Mouse (Mus musculus) hindbrain, embryonic 11.5 days (tissue): ENCODE measurements around the gene Hecw2. TPM values are rescaled to one million over a fixed set of nuclear protein-coding genes. Genes with fewer than 3 reads are reported as not detected.

ENCODE experiments used
- ATAC-seq: fragments of 200-750 bp; cut with Nextera tagmentation; 2 replicates; pipeline ENCODE4 v1.8.0; 2017; ENCODE audit warnings: mild to moderate bottlenecking, moderate TSS enrichment, moderate library complexity; ENCODE audit not compliant: low FRiP score
- DNase-seq: peaks from one replicate; pipeline ENCODE4 v3.0.0-alpha.2; 2015; ENCODE audit warnings: low spot score
- H3K27ac ChIP-seq: fragments of 300-500 bp; sonication (generic); 2 replicates; pipeline ENCODE4 v1.5.1; 2014; ENCODE audit warnings: mild to moderate bottlenecking, low read depth, low read length
- H3K27me3 ChIP-seq: fragments of 300-500 bp; sonication (generic); 2 replicates; pipeline ENCODE4 v1.6.1; 2014; ENCODE audit warnings: mild to moderate bottlenecking, low read length, moderate library complexity, mixed read lengths; ENCODE audit not compliant: control insufficient read depth, insufficient read depth
- H3K36me3 ChIP-seq: fragments of 300-500 bp; sonication (generic); 2 replicates; pipeline ENCODE4 v1.6.1; 2014; ENCODE audit warnings: mild to moderate bottlenecking, low read length, moderate library complexity, mixed read lengths; ENCODE audit not compliant: control insufficient read depth, insufficient read depth
- H3K4me1 ChIP-seq: fragments of 300-500 bp; sonication (generic); replicated peaks from 2 replicates; pipeline ENCODE4 v1.6.1; 2014; ENCODE audit warnings: low read length, mixed read lengths; ENCODE audit not compliant: control insufficient read depth, insufficient read depth
- H3K4me2 ChIP-seq: fragments of 300-500 bp; sonication (generic); replicated peaks from 2 replicates; pipeline ENCODE4 v1.6.1; 2014; ENCODE audit warnings: mild to moderate bottlenecking, low read depth, low read length
- H3K4me3 ChIP-seq: fragments of 300-500 bp; sonication (generic); 2 replicates; pipeline ENCODE4 v1.5.1; 2014; ENCODE audit warnings: low read depth, low read length
- H3K9ac ChIP-seq: fragments of 300-500 bp; sonication (generic); 2 replicates; pipeline ENCODE4 v1.6.1; 2014; ENCODE audit warnings: low read depth, low read length
- H3K9me3 ChIP-seq: fragments of 300-500 bp; sonication (generic); 2 replicates; pipeline ENCODE4 v1.6.1; 2016; ENCODE audit warnings: low read length; ENCODE audit not compliant: control insufficient read depth
- WGBS: fragments of 180-500 bp; shearing (Covaris S2); extraction: QIAGEN DNeasy Blood & Tissue Kit; methylation state at CpG from one replicate; pipeline ENCODE4 v1.1.7; 2014; 5-methylcytosine and 5-hydroxymethylcytosine counted together
- polyA plus RNA-seq: library from polyadenylated mRNA; unstranded; fragments of >200 nt; fragmentation: Nextera tagmentation; extraction: Ambion mirVana; gene quantifications from 2 replicates; pipeline ENCODE4 v1.2.1, GENCODE M21; 2014

The Hecw2 gene
- polyA plus RNA-seq, 1 experiment from 2014 or later, result 6.1 TPM

DNA sequence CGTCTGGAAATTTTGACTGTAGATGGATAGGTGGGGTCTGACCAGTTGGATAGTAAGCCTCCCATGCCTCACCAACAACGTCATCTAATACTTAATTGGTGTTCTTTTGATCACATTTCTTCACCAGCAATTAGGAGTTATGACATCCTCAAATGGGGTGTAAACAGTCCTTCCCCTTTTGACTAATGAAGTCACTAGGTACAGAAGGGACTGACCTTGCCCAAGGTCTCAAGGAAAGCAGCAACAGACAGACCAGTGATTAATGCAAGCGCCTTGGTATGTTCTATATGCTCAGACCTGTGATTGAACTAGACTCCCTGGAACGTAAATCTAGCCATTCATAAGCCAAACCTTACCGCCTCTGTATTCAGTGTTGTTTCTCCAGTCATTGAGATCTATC, 364.7 kb downstream of the Hecw2 start:
- no peaks in the 10 kb centered on the region for H3K36me3 ChIP-seq
- no peak for ATAC-seq
- whole genome bisulfite sequencing, result 82% methylated on average over 5 of the region's 5 CpGs

GRCm38 (mm10) chr1:53829089-53829488, 365.9 kb downstream of the Hecw2 start:
- DNase-seq (no peak), ATAC-seq (0 out of 2 replicates have a peak, but pooled peaks have one; percentile 22)
- H3K27ac ChIP-seq, result no peak overlapping the region
- WGBS, result 84% methylated on average over 9 of the region's 9 CpGs
- H3K9ac ChIP-seq, result no peak overlapping the region
- no peaks in the 10 kb centered on the region for H3K9me3 ChIP-seq
- H3K4me2 ChIP-seq, result no peak overlapping the region
- no peaks in the 10 kb centered on the region for H3K36me3 ChIP-seq
- no peaks in the 10 kb centered on the region for H3K27me3 ChIP-seq
- no peak overlapping the region for H3K4me3 ChIP-seq
- H3K4me1 ChIP-seq, result no peaks in the 10 kb centered on the region

More for the DNA sequence above, 364.7 kb downstream of the Hecw2 start:
- no peak overlapping the region for H3K9ac ChIP-seq
- H3K4me2 ChIP-seq, result no peak overlapping the region
- no peak for DNase-seq
- no peak overlapping the region for H3K27ac ChIP-seq
- H3K27me3 ChIP-seq, result no peaks in the 10 kb centered on the region
- no peak overlapping the region for H3K4me3 ChIP-seq
- no peaks in the 10 kb centered on the region for H3K4me1 ChIP-seq
- no peaks in the 10 kb centered on the region for H3K9me3 ChIP-seq

- no peak for DNase-seq
- Histone ChIP-seq H3K9ac (no peak overlapping the region), H3K4me3 (no peak overlapping the region), H3K4me2 (no peak overlapping the region), H3K27ac (no peak overlapping the region), H3K9me3 (no peaks in the 10 kb centered on the region), H3K27me3 (no peaks in the 10 kb centered on the region), H3K4me1 (0 out of 2 replicates have a peak, but pooled peaks cover 2% of the 10 kb centered on the region), H3K36me3 (no peaks in the 10 kb centered on the region)
- peak; percentile 20; the same call in 1 of the 2 replicates for ATAC-seq
- WGBS, result 81% methylated on average over 9 of the region's 9 CpGs
Measured at GRCm38 (mm10) chr1:53824446-53825337, 370.3 kb downstream of the Hecw2 start.

GRCm38 (mm10) chr1:53823687-53824445, 371.1 kb downstream of the Hecw2 start:
- Histone ChIP-seq H3K27ac (no peak overlapping the region), H3K4me2 (no peak overlapping the region), H3K4me1 (0 out of 2 replicates have a peak, but pooled peaks cover 2% of the 10 kb centered on the region), H3K4me3 (no peak overlapping the region), H3K36me3 (no peaks in the 10 kb centered on the region), H3K27me3 (no peaks in the 10 kb centered on the region), H3K9ac (no peak overlapping the region), H3K9me3 (no peaks in the 10 kb centered on the region)
- peak; percentile 65 for DNase-seq
- 5% methylated on average over 10 of the region's 10 CpGs for WGBS
- peak; percentile 88 for ATAC-seq

- Histone ChIP-seq H3K36me3 (no peaks in the 10 kb centered on the region), H3K4me2 (no peak overlapping the region), H3K9ac (no peak overlapping the region), H3K9me3 (no peaks in the 10 kb centered on the region), H3K27me3 (no peaks in the 10 kb centered on the region), H3K4me1 (0 out of 2 replicates have a peak, but pooled peaks cover 2% of the 10 kb centered on the region), H3K4me3 (no peak overlapping the region), H3K27ac (no peak overlapping the region)
- DNase-seq (no peak), ATAC-seq (no peak)
Measured at GRCm38 (mm10) chr1:53821983-53822382, 373.0 kb downstream of the Hecw2 start.

DNA sequence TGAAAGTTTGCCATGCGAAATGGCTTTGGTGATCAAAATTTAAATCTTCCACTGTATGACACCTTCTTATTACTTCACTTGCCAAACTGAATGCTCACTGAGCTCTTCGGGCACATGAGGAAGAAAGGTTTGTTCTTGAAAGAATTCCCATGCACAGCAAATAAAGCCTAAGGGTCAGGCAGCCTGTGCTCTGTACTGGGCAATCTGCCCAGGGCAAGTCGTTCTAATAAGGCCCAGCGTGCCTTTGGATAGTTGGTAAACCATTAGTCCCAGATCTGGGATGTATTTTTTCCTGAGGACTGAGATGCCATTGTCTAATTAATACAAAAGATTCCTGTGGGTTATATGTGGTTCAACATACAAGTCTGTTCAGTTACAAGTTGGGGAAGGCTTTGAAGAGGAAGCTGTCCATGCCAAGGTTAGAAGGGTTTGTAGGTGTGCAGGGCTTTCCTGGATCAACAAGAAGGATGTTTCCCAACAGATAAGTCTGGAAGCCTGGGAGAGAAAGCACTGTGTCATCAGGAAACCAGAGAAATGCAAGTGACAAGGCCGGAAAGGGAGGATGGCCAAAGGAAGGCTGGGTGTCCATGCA, 374.8 kb downstream of the Hecw2 start:
- no peak for DNase-seq

DNA sequence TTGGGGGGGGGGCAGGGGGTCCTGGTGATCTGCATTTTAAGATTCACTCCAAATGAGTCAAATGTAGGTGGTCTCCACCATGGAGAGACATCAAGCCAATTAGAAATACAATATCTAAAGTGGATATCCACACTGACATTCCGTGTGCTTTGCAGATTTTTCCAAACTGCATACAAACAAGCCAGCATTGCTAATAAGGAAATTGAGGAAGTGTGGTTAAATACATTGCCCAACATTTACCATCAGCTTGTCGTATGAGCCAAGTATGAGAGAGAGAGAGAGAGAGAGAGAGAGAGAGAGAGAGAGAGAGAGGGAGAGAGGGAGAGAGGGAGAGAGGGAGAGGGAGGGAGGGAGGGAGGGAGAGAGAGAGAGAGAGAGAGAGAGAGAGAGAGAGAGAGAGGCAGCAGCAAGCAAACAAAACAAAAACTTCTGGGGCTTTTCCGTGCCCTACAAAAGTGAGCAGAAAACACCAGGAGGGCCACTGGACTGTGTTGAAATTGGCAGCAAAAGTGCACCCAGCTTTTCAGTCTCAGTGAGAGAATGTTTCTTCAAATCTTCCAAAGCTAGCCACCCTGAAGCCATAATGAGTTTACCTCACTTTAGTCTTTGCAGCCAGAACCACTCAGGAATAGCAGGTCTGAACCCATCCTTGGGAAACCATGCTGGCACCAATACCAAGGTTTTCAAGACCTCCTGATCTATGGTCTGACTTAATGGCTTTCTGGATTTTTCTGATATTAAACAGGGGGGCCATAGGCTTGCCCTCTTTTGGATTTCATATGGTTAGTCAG, 376.7 kb downstream of the Hecw2 start:
- Histone ChIP-seq H3K4me1 (no peaks in the 10 kb centered on the region), H3K27me3 (no peaks in the 10 kb centered on the region), H3K4me2 (no peak overlapping the region), H3K9ac (no peak overlapping the region), H3K27ac (no peak overlapping the region), H3K9me3 (no peaks in the 10 kb centered on the region), H3K36me3 (no peaks in the 10 kb centered on the region), H3K4me3 (no peak overlapping the region)
- DNase-seq (no peak), ATAC-seq (no peak)
- 56% methylated on average over 3 of the region's 3 CpGs for WGBS

More for the DNA sequence above, 374.8 kb downstream of the Hecw2 start:
- Histone ChIP-seq H3K36me3 (no peaks in the 10 kb centered on the region), H3K27ac (no peak overlapping the region), H3K9ac (no peak overlapping the region), H3K4me3 (no peak overlapping the region), H3K4me1 (0 out of 2 replicates have a peak, but pooled peaks cover 2% of the 10 kb centered on the region), H3K27me3 (no peaks in the 10 kb centered on the region), H3K4me2 (no peak overlapping the region), H3K9me3 (no peaks in the 10 kb centered on the region)
- no peak for ATAC-seq
- WGBS, result 81% methylated on average over 5 of the region's 5 CpGs

DNA sequence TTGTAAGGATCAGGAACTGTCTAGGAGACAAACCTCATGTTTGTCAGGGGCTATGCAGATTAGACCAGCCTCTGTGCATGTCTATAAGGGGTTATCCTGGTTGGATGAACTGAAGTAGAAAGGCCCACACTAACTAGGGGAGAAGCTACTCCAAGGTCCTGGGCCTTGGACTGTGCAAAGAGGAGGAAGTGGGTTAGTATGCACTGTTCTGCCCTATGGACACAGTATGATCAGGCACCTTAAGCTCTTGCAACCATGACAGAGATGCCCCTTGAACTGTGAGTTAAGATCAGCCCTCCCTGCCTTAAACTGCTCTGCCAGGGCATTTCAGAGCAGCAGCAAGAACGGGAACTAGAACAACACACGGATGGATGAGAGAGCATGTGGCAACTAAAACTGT, 378.6 kb downstream of the Hecw2 start:
- DNase-seq (no peak), ATAC-seq (no peak)
- H3K4me2 ChIP-seq, result no peak overlapping the region
- no peaks in the 10 kb centered on the region for H3K4me1 ChIP-seq
- no peak overlapping the region for H3K27ac ChIP-seq
- no peak overlapping the region for H3K9ac ChIP-seq
- no peak overlapping the region for H3K4me3 ChIP-seq
- 87% methylated on average over 2 of the region's 2 CpGs for WGBS
- no peaks in the 10 kb centered on the region for H3K36me3 ChIP-seq
- no peaks in the 10 kb centered on the region for H3K9me3 ChIP-seq
- H3K27me3 ChIP-seq, result no peaks in the 10 kb centered on the region
